Mouse (Mus musculus) embryonic facial prominence, embryonic 14.5 days (tissue): ENCODE results near the gene Rph3al. TPM values are rescaled to one million over a fixed set of nuclear protein-coding genes. Genes with fewer than 3 reads are reported as not detected.

Experiments
- ATAC-seq: fragments of 200-750 bp; cut with Nextera tagmentation; 2 replicates; pipeline ENCODE4 v1.8.0; 2017; ENCODE audit warnings: low read depth, moderate number of reproducible peaks, moderate TSS enrichment
- DNase-seq: peaks from one replicate; pipeline ENCODE4 v3.0.0-alpha.2; 2015; ENCODE audit warnings: low spot score
- H3K27ac ChIP-seq: fragments of 300-500 bp; sonication (generic); replicated peaks from 2 replicates; pipeline ENCODE4 v1.5.1; 2014; ENCODE audit warnings: low read depth, mild to moderate bottlenecking, low read length, moderate library complexity
- H3K27me3 ChIP-seq: fragments of 300-500 bp; sonication (generic); replicated peaks from 2 replicates; pipeline ENCODE4 v1.6.1; 2014; ENCODE audit warnings: low read length; ENCODE audit not compliant: control insufficient read depth, insufficient read depth
- H3K36me3 ChIP-seq: fragments of 300-500 bp; sonication (generic); 2 replicates; pipeline ENCODE4 v1.6.1; 2014; ENCODE audit warnings: low read length, mixed read lengths; ENCODE audit not compliant: control insufficient read depth, insufficient read depth
- H3K4me1 ChIP-seq: fragments of 300-500 bp; sonication (generic); 2 replicates; pipeline ENCODE4 v1.6.1; 2014; ENCODE audit warnings: antibody characterized with exemption, low read length; ENCODE audit not compliant: control insufficient read depth, insufficient read depth
- H3K4me2 ChIP-seq: fragments of 300-500 bp; sonication (generic); 2 replicates; pipeline ENCODE4 v1.6.1; 2014; ENCODE audit warnings: low read depth, mild to moderate bottlenecking, low read length, moderate library complexity, mixed read lengths
- H3K4me3 ChIP-seq: fragments of 300-500 bp; sonication (generic); 2 replicates; pipeline ENCODE4 v1.5.1; 2014; ENCODE audit warnings: low read depth, mild to moderate bottlenecking, low read length
- H3K9ac ChIP-seq: fragments of 300-500 bp; sonication (generic); 2 replicates; pipeline ENCODE4 v1.6.1; 2014; ENCODE audit warnings: low read depth, mild to moderate bottlenecking, low read length, moderate library complexity, mixed read lengths
- H3K9me3 ChIP-seq: fragments of 300-500 bp; sonication (generic); 2 replicates; pipeline ENCODE4 v1.6.1; 2016; ENCODE audit warnings: low read length; ENCODE audit not compliant: control insufficient read depth
- WGBS: fragments of 180-500 bp; shearing (Covaris S2); extraction: QIAGEN DNeasy Blood & Tissue Kit; methylation state at CpG from one replicate; pipeline ENCODE4 v1.1.7; 2014; 5-methylcytosine and 5-hydroxymethylcytosine counted together
- polyA plus RNA-seq: library from polyadenylated mRNA; unstranded; fragments of >200 nt; fragmentation: Nextera tagmentation; extraction: Ambion mirVana; gene quantifications from 2 replicates; pipeline ENCODE4 v1.2.1, GENCODE M21; 2014

Gene Rph3al
- polyA plus RNA-seq, 1 experiment from 2014 or later = 3.0 TPM

GRCm38 (mm10) chr11:75972916-75973567 is 34.8 kb upstream of the Rph3al start:
- Histone ChIP-seq H3K36me3 (no peaks in the 10 kb centered on the region), H3K4me3 (no peak overlapping the region), H3K27me3 (peaks cover 3% of the 10 kb centered on the region; the same call in 1 of the 2 replicates), H3K9me3 (peaks cover 7% of the 10 kb centered on the region; the same call in 1 of the 2 replicates), H3K27ac (no peak overlapping the region), H3K4me1 (no peaks in the 10 kb centered on the region), H3K9ac (no peak overlapping the region), H3K4me2 (no peak overlapping the region)
- peak; percentile 86 for DNase-seq
- peak; percentile 72 for ATAC-seq
- 12% methylated on average over 7 of the region's 7 CpGs for WGBS

DNA sequence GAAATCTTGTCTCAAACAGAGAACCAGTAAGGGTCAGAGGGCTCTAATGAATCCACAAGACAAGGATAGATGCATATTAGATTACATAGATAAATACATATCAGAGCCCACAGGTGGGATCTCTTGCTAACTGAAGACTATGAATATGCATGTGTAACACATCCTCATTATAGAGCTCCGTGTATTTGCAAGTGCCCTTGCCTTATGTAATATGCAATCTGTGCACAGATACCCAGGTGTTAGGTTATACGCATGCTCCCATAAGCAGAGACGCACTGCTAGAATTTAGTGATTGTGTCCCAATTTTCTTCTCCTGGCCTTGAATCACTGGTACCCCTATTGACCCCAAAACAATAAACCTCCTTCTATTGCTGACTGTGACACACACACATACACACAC is 34.0 kb upstream of the Rph3al start:
- H3K4me2 ChIP-seq = no peak overlapping the region
- H3K4me1 ChIP-seq = 0 out of 2 replicates have a peak, but pooled peaks cover 1% of the 10 kb centered on the region
- peaks cover 7% of the 10 kb centered on the region; the same call in 1 of the 2 replicates for H3K9me3 ChIP-seq
- H3K4me3 ChIP-seq = no peak overlapping the region
- H3K36me3 ChIP-seq = no peaks in the 10 kb centered on the region
- peaks cover 3% of the 10 kb centered on the region; the same call in 1 of the 2 replicates for H3K27me3 ChIP-seq
- ATAC-seq = no peak
- no peak overlapping the region for H3K9ac ChIP-seq
- WGBS = 75% methylated on average over 3 of the region's 3 CpGs
- no peak for DNase-seq
- no peak overlapping the region for H3K27ac ChIP-seq

- no peaks in the 10 kb centered on the region for H3K36me3 ChIP-seq
- DNase-seq (no peak), ATAC-seq (no peak)
- no peak overlapping the region for H3K27ac ChIP-seq
- H3K27me3 ChIP-seq = peaks cover 7% of the 10 kb centered on the region; the same call in 1 of the 2 replicates
- H3K4me1 ChIP-seq = peaks cover 9% of the 10 kb centered on the region
- 29% methylated on average over 3 of the region's 3 CpGs for WGBS
- no peak overlapping the region for H3K4me3 ChIP-seq
- no peak overlapping the region for H3K9ac ChIP-seq
- H3K9me3 ChIP-seq = peaks cover 7% of the 10 kb centered on the region; the same call in 1 of the 2 replicates
- H3K4me2 ChIP-seq = no peak overlapping the region
Measured at GRCm38 (mm10) chr11:75970629-75971028, 32.4 kb upstream of the Rph3al start.

GRCm38 (mm10) chr11:75968761-75969160 is 30.5 kb upstream of the Rph3al start:
- Histone ChIP-seq H3K27me3 (peaks cover 13% of the 10 kb centered on the region; the same call in 1 of the 2 replicates), H3K4me3 (no peak overlapping the region), H3K36me3 (no peaks in the 10 kb centered on the region), H3K27ac (no peak overlapping the region), H3K4me2 (no peak overlapping the region), H3K9me3 (0 out of 2 replicates have a peak, but pooled peaks cover 1% of the 10 kb centered on the region), H3K4me1 (peaks cover 16% of the 10 kb centered on the region), H3K9ac (no peak overlapping the region)
- 92% methylated on average over 6 of the region's 6 CpGs for WGBS
- ATAC-seq (no peak), DNase-seq (no peak)

GRCm38 (mm10) chr11:75966401-75967372 is 28.5 kb upstream of the Rph3al start:
- ATAC-seq (peak; percentile 85), DNase-seq (peak; percentile 72)
- Histone ChIP-seq H3K9me3 (no peaks in the 10 kb centered on the region), H3K9ac (peak overlapping the region; percentile 75), H3K27ac (peak overlapping the region; percentile 58; the same call in 1 of the 2 replicates), H3K27me3 (peaks cover 11% of the 10 kb centered on the region; the same call in 1 of the 2 replicates), H3K36me3 (no peaks in the 10 kb centered on the region), H3K4me2 (peak overlapping the region; percentile 98), H3K4me3 (peak overlapping the region; percentile 66), H3K4me1 (peaks cover 18% of the 10 kb centered on the region)
- under 1% methylated on average over 43 of the region's 90 CpGs for WGBS

GRCm38 (mm10) chr11:75965674-75966400 is 27.6 kb upstream of the Rph3al start:
- H3K27ac ChIP-seq = no peak overlapping the region
- peak overlapping the region; percentile 66 for H3K4me3 ChIP-seq
- peak overlapping the region; percentile 98 for H3K4me2 ChIP-seq
- peaks cover 18% of the 10 kb centered on the region for H3K4me1 ChIP-seq
- peaks cover 9% of the 10 kb centered on the region; the same call in 1 of the 2 replicates for H3K27me3 ChIP-seq
- no peaks in the 10 kb centered on the region for H3K9me3 ChIP-seq
- WGBS = 9% methylated on average over 27 of the region's 28 CpGs
- H3K36me3 ChIP-seq = no peaks in the 10 kb centered on the region
- DNase-seq (peak; percentile 34), ATAC-seq (no peak)
- peak overlapping the region; percentile 75 for H3K9ac ChIP-seq

- no peak overlapping the region for H3K4me3 ChIP-seq
- no peak overlapping the region for H3K4me2 ChIP-seq
- no peak overlapping the region for H3K9ac ChIP-seq
- ATAC-seq = no peak
- 36% methylated on average over 4 of the region's 4 CpGs for WGBS
- H3K27ac ChIP-seq = no peak overlapping the region
- peaks cover 18% of the 10 kb centered on the region for H3K4me1 ChIP-seq
- DNase-seq = no peak
- H3K9me3 ChIP-seq = no peaks in the 10 kb centered on the region
- H3K27me3 ChIP-seq = peaks cover 9% of the 10 kb centered on the region; the same call in 1 of the 2 replicates
- H3K36me3 ChIP-seq = no peaks in the 10 kb centered on the region
Measured at GRCm38 (mm10) chr11:75964476-75964730, 26.2 kb upstream of the Rph3al start.
